Mouse (Mus musculus) monocyte, adult 5-6 weeks (primary cell): ENCODE data around the gene Bcar3. TPM values are rescaled to one million over a fixed set of nuclear protein-coding genes. Genes with fewer than 3 reads are reported as not detected.

ENCODE experiments used
- ATAC-seq: fragments of 153-309, 156-312 bp; replicated peaks from 2 replicates; pipeline ENCODE4 v1.8.0; 2017; ENCODE audit warnings: mild to moderate bottlenecking; ENCODE audit not compliant: low TSS enrichment, insufficient number of reproducible peaks, severe bottlenecking, poor library complexity, low FRiP score
- total RNA-seq: library from RNA; stranded (forward); fragments of 200-1000, 200-491, 200-594 nt; gene quantifications from 3 replicates; pipeline ENCODE4 v1.2.3, GENCODE M21; 2017

The Bcar3 gene
- total RNA-seq, 1 experiment from 2014 or later = 13.0 TPM

DNA sequence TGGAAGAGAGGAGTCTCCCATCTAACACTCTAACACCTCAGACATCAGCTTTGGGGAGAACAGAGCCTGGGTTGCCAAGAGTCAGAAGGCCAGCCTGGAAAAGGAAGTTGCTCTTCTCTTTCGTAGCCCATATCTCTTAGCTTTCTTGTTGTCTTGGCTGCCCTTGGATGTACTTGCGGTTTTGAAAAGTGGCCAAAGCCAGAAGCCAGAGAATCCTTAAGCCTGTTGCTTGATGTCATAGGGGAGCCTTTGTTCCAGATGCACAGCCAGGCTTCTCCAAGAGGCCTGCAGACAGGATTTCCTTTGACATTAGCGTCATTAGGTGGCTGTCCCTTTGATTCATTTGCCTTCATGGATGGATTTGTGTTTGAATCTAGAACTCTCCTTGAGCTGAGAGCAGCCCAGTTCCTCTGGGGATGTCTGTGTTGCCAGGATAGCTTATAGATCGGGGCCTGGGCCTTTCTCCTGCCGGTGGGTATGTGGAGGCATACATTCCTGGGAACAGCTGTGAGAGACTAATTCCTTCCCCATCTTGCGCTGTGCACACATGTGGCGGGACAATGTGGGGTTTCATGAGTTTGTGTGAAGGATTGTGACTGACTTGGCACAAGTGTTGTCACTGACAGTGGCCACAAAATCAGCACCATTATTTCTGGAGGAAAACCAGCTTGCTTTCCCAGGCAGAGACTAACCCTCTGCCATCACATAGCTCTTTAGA lies 137.0 kb downstream of the Bcar3 start:
- no peak for ATAC-seq

DNA sequence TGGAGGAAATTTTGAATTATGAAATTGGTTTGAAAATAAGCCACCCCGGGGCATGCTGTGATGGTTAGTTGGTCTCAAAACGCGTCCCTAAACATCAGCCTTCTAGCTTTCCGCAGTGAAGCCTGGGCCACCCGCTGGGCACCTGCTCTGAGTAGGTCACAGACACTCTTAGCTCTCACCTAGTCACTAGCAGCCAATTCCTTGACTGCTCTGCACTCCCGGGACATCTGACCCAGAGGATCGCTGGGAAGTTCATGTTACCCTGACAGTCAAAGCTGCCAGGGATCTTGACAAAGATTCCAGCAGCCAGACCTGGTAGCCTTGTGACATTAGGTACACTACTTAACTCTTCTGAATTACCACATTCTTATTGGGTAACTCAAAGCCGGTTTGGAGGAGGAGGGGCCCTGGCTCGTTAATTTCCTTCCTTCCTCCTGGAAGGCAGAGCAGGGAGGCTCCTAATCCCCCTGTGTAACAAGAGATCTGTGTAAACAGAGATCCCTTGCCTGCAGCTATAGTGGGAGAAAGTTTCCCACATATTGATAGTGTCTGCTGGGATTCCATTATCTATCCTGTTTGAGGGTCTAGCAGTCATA lies 139.0 kb downstream of the Bcar3 start:
- no peak for ATAC-seq

GRCm38 (mm10) chr3:122433975-122434626 lies 140.2 kb downstream of the Bcar3 start:
- ATAC-seq = no peak

DNA sequence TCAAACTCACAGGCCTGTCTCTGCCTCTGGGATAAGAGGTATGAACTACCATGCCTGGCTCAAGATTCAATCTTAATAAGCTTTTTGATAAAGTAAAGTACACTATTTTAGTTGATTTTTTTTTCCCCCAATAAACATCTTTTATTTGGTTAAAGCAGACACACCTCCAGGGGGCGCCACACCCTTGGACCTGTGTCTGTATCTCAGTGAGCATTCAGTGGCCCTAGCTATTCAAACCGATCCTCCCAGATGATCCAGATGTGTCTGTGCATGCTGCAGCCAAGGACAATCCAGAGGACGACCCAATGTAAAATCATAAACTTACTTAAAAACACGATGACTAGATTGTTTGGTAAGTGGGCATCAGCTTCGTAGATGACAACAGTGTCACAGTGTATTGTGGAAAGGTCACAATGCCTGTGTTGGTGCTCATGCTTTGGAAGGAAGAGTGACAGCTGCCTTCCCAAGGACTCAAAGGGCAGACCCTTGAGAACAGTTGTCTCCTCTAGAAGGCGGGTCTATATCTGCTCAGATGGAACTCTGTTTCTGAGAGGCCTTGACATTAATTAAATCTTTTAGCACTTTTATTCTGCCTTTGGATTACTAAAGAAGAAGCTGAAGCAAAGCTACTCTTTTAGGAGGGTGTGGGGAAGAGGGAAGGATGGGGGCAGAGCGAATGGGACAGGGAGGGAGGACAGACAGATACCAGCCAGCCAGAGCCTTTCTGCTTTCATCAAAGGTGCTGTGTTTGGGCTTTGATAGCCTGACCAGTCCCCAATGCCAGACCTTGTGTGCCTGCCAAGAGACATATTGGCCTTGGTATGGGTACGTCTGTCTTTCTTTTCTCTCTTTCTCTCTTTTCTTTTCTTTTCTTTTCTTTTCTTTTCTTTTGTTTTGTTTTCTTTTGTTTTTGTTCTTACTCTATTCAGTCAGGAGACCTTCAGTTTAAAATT lies 141.3 kb downstream of the Bcar3 start:
- ATAC-seq = no peak

DNA sequence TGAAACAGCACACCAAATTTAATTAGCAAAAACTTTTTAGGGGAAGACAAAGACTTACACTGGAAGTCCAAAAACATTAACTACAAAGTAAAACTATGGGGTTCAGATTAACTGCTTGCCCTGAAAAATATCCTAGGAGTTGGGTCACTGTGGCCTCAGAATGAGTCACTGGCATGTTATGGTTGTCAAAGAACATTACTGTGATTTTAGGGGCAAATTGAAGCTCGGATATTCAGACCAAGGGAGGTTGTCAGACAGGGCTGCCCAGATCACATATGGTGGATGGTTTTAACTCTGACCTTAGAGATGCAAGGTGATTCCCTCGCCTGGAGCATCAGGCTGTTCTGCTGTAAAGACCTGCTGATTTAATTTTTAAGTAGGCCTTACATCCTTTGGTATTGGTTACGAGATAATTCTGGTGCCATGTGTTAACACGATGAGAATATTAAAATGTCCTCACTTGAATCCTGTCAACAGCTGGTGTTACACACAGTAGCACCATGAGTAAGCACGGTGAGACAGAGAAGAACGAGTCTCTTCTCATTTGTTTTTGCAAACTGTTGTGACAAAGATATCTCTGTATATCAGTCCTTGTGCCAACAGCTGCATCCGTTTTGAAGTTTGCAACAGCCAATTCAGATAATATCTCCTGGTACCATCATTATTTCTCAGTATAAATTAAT lies 144.3 kb downstream of the Bcar3 start:
- no peak for ATAC-seq

DNA sequence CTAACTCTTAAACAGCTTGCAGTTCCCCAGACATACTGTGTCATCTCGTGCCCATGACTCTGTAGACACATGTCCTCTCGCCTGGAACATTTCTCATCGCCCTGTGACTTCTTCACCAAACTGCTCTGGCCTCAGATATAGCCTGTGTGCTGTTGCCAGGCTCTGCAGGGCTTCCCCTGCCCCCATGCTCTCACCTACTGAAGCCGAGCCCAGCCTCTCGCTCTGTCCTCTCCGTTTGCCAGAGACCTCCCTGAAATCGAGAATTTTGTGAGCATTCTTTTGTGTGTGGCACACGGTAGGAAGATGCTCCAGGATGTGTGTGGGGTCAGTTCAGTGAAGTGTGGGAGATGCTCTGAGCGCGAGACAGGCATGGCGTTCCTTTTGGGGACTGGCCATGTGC lies 151.8 kb downstream of the Bcar3 start:
- ATAC-seq = no peak

- ATAC-seq = no peak
These were observed 152.7 kb downstream of the Bcar3 start for GRCm38 (mm10) chr3:122446678-122447077.

GRCm38 (mm10) chr3:122448196-122448595 lies 154.3 kb downstream of the Bcar3 start:
- ATAC-seq = no peak

DNA sequence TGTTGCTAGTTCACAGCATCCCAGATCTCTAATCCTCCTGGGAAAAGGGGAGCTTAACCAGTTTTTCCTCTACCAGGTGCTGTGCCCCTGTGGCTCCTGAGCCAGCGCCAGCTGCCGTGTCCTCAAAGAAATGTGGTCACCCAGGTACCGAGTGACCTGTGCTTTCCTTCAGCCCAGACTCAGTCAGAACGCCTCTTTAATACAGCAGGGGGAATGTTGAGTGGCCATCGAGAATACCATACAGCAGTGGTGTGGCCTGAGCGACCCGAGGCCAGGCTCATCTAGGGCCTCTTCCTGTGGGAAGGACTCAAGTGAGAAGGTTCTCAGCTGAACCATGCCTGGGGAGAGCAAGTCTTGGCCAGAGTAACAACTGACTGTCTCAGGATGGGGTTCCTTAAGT lies 156.1 kb downstream of the Bcar3 start:
- ATAC-seq = no peak

DNA sequence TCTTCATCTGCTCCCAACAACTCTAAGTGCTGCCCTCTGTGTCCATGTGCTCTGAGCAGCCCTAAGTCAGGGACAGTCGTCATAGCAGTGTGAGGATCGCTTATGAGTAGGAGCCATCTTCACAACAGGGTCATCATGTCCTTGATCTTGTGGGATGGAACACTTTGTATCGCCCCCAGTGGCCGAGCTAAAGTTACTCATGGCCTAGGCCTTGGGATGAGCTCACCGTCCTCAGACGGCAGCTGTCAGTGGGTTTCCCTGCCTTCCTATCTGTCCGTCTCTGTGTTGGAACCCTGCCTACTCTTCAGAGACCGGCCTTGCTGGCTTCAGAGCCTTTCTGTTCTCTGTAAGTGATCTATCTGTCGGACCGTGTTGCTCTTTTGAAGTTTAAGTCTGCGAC lies 159.9 kb downstream of the Bcar3 start:
- no peak for ATAC-seq

- ATAC-seq = no peak
These were observed 162.2 kb downstream of the Bcar3 start for GRCm38 (mm10) chr3:122456156-122456555.

- no peak for ATAC-seq
These were observed 162.9 kb downstream of the Bcar3 start for GRCm38 (mm10) chr3:122456807-122457206.

- no peak for ATAC-seq
These were observed 163.8 kb downstream of the Bcar3 start for GRCm38 (mm10) chr3:122457723-122458122.

- no peak for ATAC-seq
These were observed 164.8 kb downstream of the Bcar3 start for GRCm38 (mm10) chr3:122458743-122459142.

DNA sequence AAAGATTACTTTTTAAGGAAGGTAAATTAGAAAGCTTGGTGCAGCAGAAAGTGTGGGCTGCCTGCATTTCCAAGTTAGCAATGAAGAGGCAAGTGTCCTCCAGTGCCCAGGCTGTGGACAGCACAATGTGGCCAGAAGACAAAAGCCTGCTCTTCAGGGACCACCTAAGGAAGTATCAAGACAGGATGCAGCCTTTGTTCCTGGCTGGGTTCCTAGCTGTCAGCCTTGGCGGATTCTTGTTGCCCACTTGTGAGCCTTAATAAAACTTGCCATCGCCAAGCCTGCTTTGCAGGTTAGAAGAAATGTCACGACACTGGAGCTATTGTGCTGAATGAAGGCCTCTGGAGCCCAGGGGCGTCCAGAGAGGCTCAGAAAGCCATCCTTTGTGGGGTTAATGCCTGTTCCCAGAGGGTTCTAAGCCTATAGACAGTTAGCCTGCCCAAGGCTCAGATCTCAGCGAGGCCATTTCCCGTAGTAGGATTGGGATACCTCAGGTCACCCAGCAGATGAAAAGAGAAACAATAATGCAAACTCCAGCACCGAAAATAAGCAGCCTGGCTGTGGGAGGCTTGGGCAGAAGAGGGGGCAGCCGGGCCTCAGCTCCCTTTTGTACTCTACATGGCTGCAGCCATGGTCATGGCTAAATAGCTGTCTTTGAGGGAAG lies 167.0 kb downstream of the Bcar3 start:
- no peak for ATAC-seq

GRCm38 (mm10) chr3:122461512-122461881 lies 167.6 kb downstream of the Bcar3 start:
- ATAC-seq = no peak

- ATAC-seq = no peak
These were observed 168.3 kb downstream of the Bcar3 start for GRCm38 (mm10) chr3:122461932-122462871.
